Mouse (Mus musculus) G1E (cell line): ENCODE data around the gene Prox1. TPM values are rescaled to one million over a fixed set of nuclear protein-coding genes. Genes with fewer than 3 reads are reported as not detected.

Experiments used
- ATAC-seq: 2 replicates; pipeline ENCODE4 v1.8.0; 2016; ENCODE audit warnings: mild to moderate bottlenecking; ENCODE audit not compliant: insufficient number of reproducible peaks, poor library complexity, low FRiP score, severe bottlenecking; ENCODE audit errors: extremely low read depth
- DNase-seq: peaks from one replicate; pipeline ENCODE4 v3.0.0; 2012; ENCODE audit warnings: low spot score
- H3K27me3 ChIP-seq: 2 replicates; pipeline ENCODE4 v1.6.1; 2012; ENCODE audit warnings: mild to moderate bottlenecking, low read length, inconsistent platforms; ENCODE audit not compliant: insufficient read depth
- H3K36me3 ChIP-seq: replicated peaks from 2 replicates; pipeline ENCODE3; 2012; ENCODE audit warnings: mild to moderate bottlenecking, inconsistent platforms
- H3K4me1 ChIP-seq: 2 replicates; pipeline ENCODE4 v1.6.1; 2012; ENCODE audit warnings: low read depth, low read length, inconsistent platforms, mixed read lengths; ENCODE audit not compliant: insufficient read depth
- H3K4me3 ChIP-seq: 2 replicates; pipeline ENCODE4 v1.5.1; 2012; ENCODE audit warnings: low read depth, mild to moderate bottlenecking, inconsistent platforms, low read length, moderate library complexity, mixed read lengths
- H3K9me3 ChIP-seq: replicated peaks from 2 replicates; pipeline ENCODE4 v1.6.1; 2012; ENCODE audit warnings: inconsistent platforms
- CTCF ChIP-seq: IDR thresholded peaks from 2 replicates; pipeline ENCODE4 v1.5.1; 2012; ENCODE audit warnings: low read depth, low read length, inconsistent platforms, mixed read lengths
- GATA1 ChIP-seq: IDR thresholded peaks from 2 replicates; pipeline ENCODE4 v1.6.1; 2012; ENCODE audit warnings: borderline replicate concordance, low read length, inconsistent platforms, mixed read lengths
- GATA2 ChIP-seq: IDR thresholded peaks from 2 replicates; pipeline ENCODE4 v1.6.1; 2012; ENCODE audit warnings: low read depth, low read length, inconsistent platforms, borderline replicate concordance
- POLR2AphosphoS5 ChIP-seq: IDR thresholded peaks from 2 replicates; pipeline ENCODE4 v1.6.1; 2012; ENCODE audit warnings: low read depth, low read length, inconsistent platforms; ENCODE audit not compliant: insufficient replicate concordance
- TAL1 ChIP-seq: conservative IDR thresholded peaks from 2 replicates; pipeline ENCODE4 v1.6.1; 2012; ENCODE audit warnings: low read depth, low read length, inconsistent platforms, mixed read lengths
- polyA plus RNA-seq: library from polyadenylated mRNA; stranded (reverse); fragments of >175 nt; gene quantifications from 2 replicates; pipeline ENCODE4 v1.2.3, GENCODE M21; 2012
- total RNA-seq, 2 experiments: library from RNA; stranded (forward) in 1 of 2; stranded (reverse) in 1 of 2; fragments of 200-1000 nt in 1 of 2; fragments of >200 nt in 1 of 2; fragmentation: Nextera tagmentation in 1 of 2; gene quantifications; 2 replicates each; pipeline ENCODE4 v1.2.3; 2014 to 2017

Gene Prox1
- total and polyA plus RNA-seq, 3 experiments, result 0.05 TPM; not detected in 2

GRCm38 (mm10) chr1:190189125-190189524, 18.6 kb upstream of the Prox1 start:
- Histone ChIP-seq H3K4me1 (no peaks in the 10 kb centered on the region), H3K9me3 (peaks cover 60% of the 10 kb centered on the region), H3K4me3 (no peak overlapping the region), H3K36me3 (no peaks in the 10 kb centered on the region), H3K27me3 (no peaks in the 10 kb centered on the region)
- no peak for DNase-seq
- ATAC-seq, result no peak
- TF ChIP-seq CTCF, result no peak
- TF ChIP-seq TAL1, result no peak
- TF ChIP-seq POLR2AphosphoS5, result no peak
- no peak for TF ChIP-seq GATA1
- no peak for TF ChIP-seq GATA2

GRCm38 (mm10) chr1:190186336-190186735, 15.8 kb upstream of the Prox1 start:
- TF ChIP-seq POLR2AphosphoS5 (no peak), TAL1 (no peak), CTCF (no peak), GATA2 (no peak), GATA1 (no peak)
- no peaks in the 10 kb centered on the region for H3K36me3 ChIP-seq
- no peak overlapping the region for H3K4me3 ChIP-seq
- peaks cover 61% of the 10 kb centered on the region for H3K9me3 ChIP-seq
- DNase-seq (no peak), ATAC-seq (no peak)
- H3K4me1 ChIP-seq, result no peaks in the 10 kb centered on the region
- H3K27me3 ChIP-seq, result no peaks in the 10 kb centered on the region

GRCm38 (mm10) chr1:190185284-190185683, 14.8 kb upstream of the Prox1 start:
- no peaks in the 10 kb centered on the region for H3K4me1 ChIP-seq
- no peak for ATAC-seq
- no peak for TF ChIP-seq GATA1
- TF ChIP-seq GATA2, result no peak
- TF ChIP-seq TAL1, result no peak
- no peak for TF ChIP-seq CTCF
- TF ChIP-seq POLR2AphosphoS5, result no peak
- no peak overlapping the region for H3K4me3 ChIP-seq
- H3K27me3 ChIP-seq, result no peaks in the 10 kb centered on the region
- no peaks in the 10 kb centered on the region for H3K36me3 ChIP-seq
- no peak for DNase-seq
- peaks cover 60% of the 10 kb centered on the region for H3K9me3 ChIP-seq

- Histone ChIP-seq H3K4me1 (no peaks in the 10 kb centered on the region), H3K9me3 (peaks cover 62% of the 10 kb centered on the region), H3K4me3 (no peak overlapping the region), H3K36me3 (no peaks in the 10 kb centered on the region), H3K27me3 (no peaks in the 10 kb centered on the region)
- TF ChIP-seq CTCF (no peak), GATA1 (no peak), GATA2 (no peak), TAL1 (no peak), POLR2AphosphoS5 (no peak)
- DNase-seq (no peak), ATAC-seq (no peak)
Observed at GRCm38 (mm10) chr1:190183574-190183973, 13.1 kb upstream of the Prox1 start.

- Histone ChIP-seq H3K4me1 (no peaks in the 10 kb centered on the region), H3K36me3 (no peaks in the 10 kb centered on the region), H3K9me3 (peaks cover 70% of the 10 kb centered on the region), H3K27me3 (no peaks in the 10 kb centered on the region), H3K4me3 (no peak overlapping the region)
- no peak for DNase-seq
- no peak for ATAC-seq
- TF ChIP-seq CTCF (no peak), POLR2AphosphoS5 (no peak), GATA1 (no peak), GATA2 (no peak), TAL1 (no peak)
Observed at GRCm38 (mm10) chr1:190181765-190182164, 11.3 kb upstream of the Prox1 start.

- Histone ChIP-seq H3K4me3 (no peak overlapping the region), H3K4me1 (no peaks in the 10 kb centered on the region), H3K36me3 (no peaks in the 10 kb centered on the region), H3K27me3 (no peaks in the 10 kb centered on the region), H3K9me3 (peaks cover 68% of the 10 kb centered on the region)
- DNase-seq (no peak), ATAC-seq (no peak)
- no peak for TF ChIP-seq TAL1
- TF ChIP-seq GATA2, result no peak
- TF ChIP-seq POLR2AphosphoS5, result no peak
- TF ChIP-seq CTCF, result no peak
- TF ChIP-seq GATA1, result no peak
Observed at GRCm38 (mm10) chr1:190180861-190181260, 10.3 kb upstream of the Prox1 start.
